Mouse (Mus musculus): ENCODE data around the gene Gmip.

DNA sequence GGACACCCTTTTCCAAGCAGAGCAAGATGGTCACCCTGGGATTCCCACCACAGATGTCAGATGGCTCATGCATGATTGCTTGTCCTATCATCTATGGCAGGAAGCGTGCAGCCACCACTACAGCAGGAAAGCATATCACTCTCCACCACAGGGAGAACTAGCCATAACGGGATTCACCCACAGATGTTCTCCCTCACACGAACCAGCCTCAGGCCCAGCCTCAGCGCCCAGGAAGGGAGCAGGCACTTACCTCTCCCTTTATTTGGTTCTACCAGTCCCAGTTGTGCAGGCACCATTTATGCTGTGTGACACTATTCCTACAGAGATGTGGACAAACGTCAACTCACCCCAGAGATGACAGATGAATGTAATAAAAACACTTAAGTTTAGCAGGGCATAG is 19.4 kb upstream of the Gmip start:
- TF ChIP-seq GATA1 (IDR thresholded peaks at IDR 0.05; ENCODE audit: borderline replicate concordance, low read length) (no peak), FLI1 (IDR thresholded peaks at IDR 0.05; ENCODE audit: low read length) (no peak)

Measured in megakaryocyte, embryonic 14.5 days (primary cell).